Mouse (Mus musculus): Measurements from ENCODE around the gene Glyctk. TPM values are rescaled to one million over a fixed set of nuclear protein-coding genes. Genes with fewer than 3 reads are reported as not detected.
"Not testable (repeated sequence)": the region's sequence is repeated elsewhere in the genome, so short reads cannot be mapped to it uniquely, and the experiment has no call there.

Glyctk gene
- total RNA-seq, 2 experiments from 2014 or later = 4.2 to 4.8 TPM

DNA sequence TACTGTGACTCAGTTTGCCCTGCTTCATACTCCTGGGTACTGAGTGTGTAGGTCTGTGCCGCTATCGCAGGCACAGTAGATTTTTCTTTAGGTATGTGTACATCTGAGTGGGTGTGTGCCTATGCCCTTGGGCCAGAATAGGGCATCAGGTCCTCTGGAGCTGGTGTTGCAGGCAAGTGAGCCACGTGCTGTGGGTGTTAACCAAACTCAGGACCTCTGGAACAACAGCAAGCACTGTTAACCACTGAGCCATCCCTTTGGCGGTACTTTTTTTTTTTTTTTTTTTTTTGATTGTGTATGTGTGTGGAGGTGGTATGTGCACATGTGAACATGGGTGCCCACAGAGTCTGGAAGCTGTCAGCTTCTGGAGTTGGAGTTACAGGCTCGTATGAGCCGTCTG is 19.9 kb upstream of the Glyctk start:
- DNase-seq (ENCODE audit: low spot score in 2 of 2) = no peak

GRCm38 (mm10) chr9:106176769-106177168 is 18.8 kb upstream of the Glyctk start:
- DNase-seq (ENCODE audit: low spot score in 2 of 2) = no peak

DNA sequence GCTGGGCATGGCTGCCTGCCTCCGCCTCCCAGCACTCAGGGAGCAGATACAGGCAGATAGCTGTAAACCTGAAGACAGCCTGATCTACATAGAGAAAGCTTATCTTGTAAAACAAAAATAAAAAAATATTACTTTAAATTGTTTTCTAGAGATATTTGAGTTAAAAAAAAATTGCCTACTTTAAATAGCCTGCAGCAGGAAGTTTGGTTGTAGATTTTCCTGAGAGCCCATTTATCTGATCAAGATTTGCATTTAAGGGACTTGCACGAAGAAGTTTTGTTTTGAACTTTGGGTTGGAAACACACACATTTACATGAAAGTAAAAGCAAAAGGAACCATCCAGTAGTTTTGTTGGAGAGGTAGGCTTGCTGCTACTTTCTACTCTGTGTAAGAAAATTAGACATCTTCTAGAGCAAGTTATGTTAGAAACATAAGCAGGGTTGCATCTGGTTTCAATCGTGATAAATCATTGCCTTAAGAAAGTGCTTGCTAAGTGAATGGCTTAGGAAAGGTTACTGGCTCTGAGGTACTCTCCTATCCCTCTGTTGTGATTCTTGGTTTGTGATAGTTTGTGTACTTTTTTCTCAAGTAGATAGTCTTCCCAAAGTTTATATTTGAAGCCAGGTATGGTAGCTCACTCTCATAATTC is 17.7 kb upstream of the Glyctk start:
- no peak for DNase-seq (ENCODE audit: low spot score in 2 of 2)

DNA sequence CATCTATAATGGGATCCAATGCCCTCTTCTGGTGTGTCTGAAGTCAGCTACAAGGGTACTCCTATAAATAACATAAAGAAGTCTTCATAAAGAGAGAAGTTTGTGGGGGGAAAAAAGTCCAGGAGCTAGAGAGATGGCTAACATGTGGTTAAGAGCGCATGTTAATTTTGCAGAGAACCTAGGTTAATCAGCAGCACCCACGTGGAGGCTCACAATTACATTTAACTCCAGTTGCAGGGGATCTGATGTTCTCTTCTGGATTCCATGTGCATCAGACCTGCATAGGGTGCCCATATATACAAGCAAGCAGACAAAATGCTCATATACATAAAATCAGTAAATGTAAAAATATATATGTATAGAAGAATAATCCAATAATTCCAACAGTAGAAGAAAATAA is 15.4 kb upstream of the Glyctk start:
- DNase-seq (ENCODE audit: low spot score in 2 of 2) = no peak

- no peak for DNase-seq (ENCODE audit: low spot score in 2 of 2)
Observed at GRCm38 (mm10) chr9:106172527-106172926, 14.6 kb upstream of the Glyctk start.

DNA sequence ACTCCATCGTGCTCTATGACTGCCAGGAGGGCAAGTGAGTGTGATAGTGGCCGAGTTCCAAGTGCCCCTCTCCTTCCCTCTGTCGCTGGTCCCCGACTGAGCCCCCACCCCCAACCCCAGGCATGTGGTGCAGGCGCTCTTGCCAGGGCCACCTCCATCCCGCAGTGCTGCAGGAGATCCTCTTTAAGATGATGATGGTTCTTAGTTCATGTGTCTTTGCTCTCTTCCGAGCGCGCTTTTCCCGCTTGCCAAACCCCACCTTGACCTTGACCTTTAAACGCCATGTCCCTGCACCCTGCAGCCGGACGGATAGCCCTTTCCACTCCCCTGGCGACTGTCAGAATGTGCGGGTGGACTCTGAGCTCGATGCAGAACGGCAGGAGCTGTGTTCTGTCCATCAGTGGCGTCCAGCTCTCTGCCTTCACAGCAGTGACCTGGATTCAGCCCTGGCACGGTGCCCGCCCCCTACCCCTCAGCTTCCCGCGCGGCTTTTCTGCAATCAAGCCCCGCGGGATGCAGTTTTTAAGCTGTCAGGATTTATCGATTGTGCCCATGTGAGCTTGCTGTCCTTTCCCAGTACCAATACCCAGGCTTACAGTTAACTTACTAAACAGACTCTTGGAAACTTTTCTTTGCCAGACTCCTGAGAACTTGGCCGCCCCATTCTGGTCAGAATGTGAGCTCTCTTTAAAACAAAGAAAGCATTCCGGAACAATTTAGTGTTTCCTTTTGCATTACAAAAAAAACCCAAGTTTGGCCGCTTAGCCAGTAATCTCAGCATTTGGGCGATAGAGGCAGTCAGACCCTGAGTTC is 13.6 kb upstream of the Glyctk start:
- peak; percentile 33 to 59 for DNase-seq (ENCODE audit: low spot score in 2 of 2)

GRCm38 (mm10) chr9:106170556-106171345 is 12.8 kb upstream of the Glyctk start, which contains the start of gene Wdr82:
Wdr82 (plus strand) TSS chr9:106170928.
- peak; percentile 77 to 91 for DNase-seq (ENCODE audit: low spot score in 2 of 2)

- no peak for DNase-seq (ENCODE audit: low spot score in 2 of 2)
Observed at GRCm38 (mm10) chr9:106169917-106170316, 12.0 kb upstream of the Glyctk start.

DNA sequence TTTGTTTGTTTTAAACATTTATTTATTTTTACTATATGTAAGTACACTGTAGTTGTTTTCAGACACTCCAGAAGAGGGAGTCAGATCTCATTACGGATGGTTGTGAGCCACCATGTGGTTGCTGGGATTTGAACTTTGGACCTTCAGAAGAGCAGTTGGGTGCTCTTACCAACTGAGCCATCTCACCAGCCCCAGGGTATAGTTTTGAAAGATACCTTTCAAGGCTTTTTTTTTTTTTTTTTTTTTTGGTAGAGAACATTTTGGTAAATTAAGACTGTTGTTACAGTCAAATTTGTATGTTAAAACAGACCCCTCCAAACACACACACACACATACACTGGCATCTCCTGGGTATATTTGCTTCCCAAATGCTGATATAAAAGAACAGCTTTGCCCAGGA is 11.1 kb upstream of the Glyctk start:
- not testable (repeated sequence) for DNase-seq (ENCODE audit: low spot score in 2 of 2)

DNA sequence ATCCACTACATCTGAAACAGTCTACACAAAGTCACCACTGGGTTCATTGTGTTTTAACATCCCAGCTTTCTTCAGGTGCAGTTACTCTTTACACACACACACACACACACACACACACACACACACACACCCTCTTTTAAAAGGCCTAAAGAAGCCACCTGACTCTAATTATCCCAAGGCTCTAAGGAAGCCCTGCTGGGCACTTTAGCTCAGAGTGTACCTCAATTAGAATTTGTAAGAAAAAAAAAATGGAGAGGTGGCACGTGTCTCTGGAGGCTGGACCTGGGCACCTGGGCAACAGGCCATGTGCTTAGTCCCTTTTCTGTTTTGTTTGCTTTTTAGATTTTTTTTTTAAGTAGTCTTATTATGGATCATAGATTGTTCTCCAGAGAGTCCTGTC is 9.8 kb upstream of the Glyctk start:
- no peak for DNase-seq (ENCODE audit: low spot score in 2 of 2)

- no peak for DNase-seq (ENCODE audit: low spot score in 2 of 2)
Observed at GRCm38 (mm10) chr9:106167241-106167640, 9.3 kb upstream of the Glyctk start.

DNA sequence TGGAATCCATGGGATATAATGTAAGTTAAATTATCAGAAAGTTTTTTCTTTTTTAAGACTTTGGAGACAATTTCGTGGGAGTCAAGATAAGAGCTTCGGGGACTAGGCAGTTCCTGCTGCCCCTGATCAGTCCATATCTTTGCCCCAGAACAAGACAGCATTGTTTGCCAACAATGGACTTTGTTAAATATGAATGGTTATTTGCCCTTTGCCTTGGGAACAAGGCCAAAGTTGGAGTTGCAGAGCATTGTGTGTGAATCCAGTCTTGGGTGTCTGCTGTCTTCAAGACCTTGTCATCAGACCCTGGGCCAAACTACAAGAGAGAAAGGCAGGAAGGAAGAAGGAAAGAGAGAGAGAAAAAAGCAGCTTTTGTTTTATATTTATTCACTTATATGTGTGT is 8.8 kb upstream of the Glyctk start:
- DNase-seq (ENCODE audit: low spot score in 2 of 2) = no peak

DNA sequence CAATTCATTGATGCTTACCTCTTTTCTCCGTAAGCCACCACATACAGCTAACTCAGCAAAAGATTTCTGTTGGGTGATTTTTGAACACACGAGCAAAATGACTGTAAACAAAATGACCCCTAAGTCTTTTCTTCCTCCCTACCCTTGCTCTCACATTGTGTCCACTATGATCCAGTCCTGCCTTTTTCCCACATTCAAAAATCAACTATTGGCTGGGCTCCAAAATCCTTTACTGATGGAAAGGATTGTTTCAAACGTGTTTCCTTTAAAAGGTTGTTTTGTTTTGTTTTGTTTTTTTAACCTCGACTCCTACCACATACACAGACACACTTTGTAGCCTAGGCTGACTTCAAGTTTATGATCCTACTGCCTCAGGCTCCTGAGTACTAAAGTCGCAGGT is 2.5 kb upstream of the Glyctk start:
- DNase-seq (ENCODE audit: low spot score in 2 of 2) = no peak

DNA sequence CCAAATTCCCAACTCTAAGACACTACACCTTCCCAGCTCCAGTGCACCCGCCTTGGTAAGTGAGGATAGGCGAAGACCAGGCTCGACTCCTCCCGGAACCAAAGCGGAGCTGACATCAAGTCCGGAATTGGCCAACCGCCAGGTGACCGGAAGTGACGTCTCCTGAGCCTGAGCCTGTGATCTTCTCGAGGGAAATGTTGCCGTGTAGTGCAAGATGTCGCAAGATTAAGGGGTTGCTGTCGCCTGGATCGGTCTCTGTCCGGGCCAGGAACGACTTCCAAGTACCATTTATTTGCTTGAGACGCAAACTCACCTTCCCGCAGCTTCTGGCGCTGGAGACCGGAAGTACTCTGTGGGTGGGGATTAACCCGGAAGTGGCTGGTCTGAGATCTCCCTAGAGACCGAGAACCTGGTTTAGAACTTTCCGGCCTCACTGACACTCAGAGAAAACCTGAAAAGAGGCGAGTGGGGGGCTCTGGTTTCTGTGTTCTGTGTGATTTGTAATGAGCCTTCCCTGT is 1.9 kb upstream of the Glyctk start:
- DNase-seq (ENCODE audit: low spot score in 2 of 2) = peak; percentile 76 to 93

- DNase-seq (ENCODE audit: low spot score in 2 of 2) = no peak
Observed at GRCm38 (mm10) chr9:106159237-106159636, 1.3 kb upstream of the Glyctk start.

- no peak for DNase-seq (ENCODE audit: low spot score in 2 of 2)
Observed at GRCm38 (mm10) chr9:106157623-106157925, 364 bp downstream of the Glyctk start.

DNA sequence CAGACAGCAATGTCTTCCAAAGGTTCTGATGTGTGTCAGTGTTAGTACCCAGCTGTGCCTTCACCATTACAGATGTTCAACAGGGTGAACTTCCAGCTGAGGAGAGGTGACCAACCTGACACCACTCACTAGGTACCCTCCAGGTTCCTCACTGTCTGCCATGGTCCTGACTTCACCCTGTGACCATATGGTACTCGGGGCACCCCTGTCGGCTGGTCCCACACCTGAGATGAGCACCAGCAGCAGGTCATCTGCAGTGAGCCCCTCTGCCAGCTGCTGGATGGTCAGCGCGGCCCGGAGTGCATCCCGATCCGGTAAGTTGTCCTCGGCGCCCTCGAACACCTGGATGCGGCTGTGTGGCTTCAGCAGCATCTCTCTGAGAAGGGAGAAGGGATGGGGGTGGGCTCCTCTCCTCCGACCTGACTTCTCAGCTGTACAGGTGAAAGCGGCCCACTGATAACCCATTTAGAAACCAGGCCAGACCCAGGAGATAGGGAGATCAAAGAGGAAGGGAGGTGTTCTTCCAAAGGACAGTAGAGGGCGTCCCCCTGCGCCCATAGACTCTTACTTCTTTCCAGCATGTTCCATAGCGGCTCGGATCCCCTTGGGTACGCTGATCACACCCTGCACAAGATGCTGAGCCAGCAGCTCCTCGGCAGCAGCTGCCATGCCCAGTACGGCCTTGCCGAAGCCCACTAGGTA is 866 bp downstream of the Glyctk start:
- DNase-seq (ENCODE audit: low spot score in 2 of 2) = no peak

DNA sequence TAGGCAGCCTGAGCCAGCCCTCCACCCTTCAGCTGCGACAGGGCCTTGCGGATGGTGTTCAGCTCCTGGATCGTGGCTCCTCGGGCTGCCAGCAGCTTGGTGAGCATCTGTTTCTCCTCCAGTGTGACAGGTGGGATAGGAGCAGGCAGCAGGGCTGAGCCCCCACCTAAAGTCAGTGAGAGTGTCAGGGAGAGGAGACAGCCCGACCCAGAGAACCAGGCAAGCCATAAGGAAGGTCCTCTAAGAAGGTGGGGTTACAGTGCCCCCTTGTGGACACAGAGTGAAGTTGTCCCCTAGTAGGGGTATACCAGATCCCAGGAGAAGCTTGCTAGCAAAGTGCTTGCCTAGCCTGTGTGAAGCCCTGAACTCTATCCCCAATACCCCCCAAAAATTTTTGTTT is 1.5 kb downstream of the Glyctk start:
- DNase-seq (ENCODE audit: low spot score in 2 of 2) = peak in 1 of 2 experiments; percentile 70

GRCm38 (mm10) chr9:106154106-106154505 is 3.8 kb downstream of the Glyctk start:
- no peak for DNase-seq (ENCODE audit: low spot score in 2 of 2)

DNA sequence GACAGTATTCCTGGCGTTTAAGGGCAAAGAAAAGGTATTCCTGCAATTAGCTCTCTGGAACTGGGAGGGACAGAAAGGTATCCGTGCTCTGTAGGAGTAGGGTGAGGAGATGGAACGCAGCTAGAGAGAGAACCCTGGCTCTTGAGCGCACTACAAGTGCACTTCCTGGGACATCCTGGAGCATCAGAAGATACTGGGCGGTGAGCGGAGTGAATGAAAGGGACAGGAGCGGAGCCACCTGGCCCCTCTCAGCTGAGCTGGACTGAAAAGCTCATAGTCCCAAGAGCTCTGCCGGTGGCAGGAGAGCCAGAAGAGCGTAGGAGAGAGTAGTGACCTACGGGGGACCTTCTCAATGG is 8.6 kb downstream of the Glyctk start:
- DNase-seq (ENCODE audit: low spot score in 2 of 2) = no peak
